Mouse (Mus musculus) brain, embryonic 18.5 days (tissue): Measurements from ENCODE around the gene Robo4.

ENCODE experiments used
- DNase-seq: peaks from one replicate; pipeline ENCODE4 v3.0.0-alpha.2; 2012; ENCODE audit warnings: low read depth, low spot score

Gene Robo4

GRCm38 (mm10) chr9:37402501-37402900 is 804 bp downstream of the Robo4 start:
- no peak for DNase-seq

DNA sequence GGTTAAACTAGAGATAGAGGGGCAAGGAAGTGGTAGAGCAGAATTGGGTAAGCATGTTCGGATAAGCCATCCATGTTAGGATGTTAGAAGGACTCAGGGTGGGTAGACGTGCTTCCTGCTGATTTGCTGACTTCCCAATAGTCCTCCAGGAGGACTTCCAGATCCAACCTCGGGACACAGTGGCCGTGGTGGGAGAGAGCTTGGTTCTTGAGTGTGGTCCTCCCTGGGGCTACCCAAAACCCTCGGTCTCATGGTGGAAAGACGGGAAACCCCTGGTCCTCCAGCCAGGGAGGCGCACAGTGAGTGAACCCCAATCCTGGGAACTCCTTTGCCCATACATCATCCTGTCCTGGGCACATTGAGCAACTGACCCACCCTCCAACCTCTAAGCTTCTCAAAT is 1.3 kb downstream of the Robo4 start:
- no peak for DNase-seq

GRCm38 (mm10) chr9:37406372-37406771 is 4.7 kb downstream of the Robo4 start:
- no peak for DNase-seq

- DNase-seq: no peak
These were observed 6.3 kb downstream of the Robo4 start for GRCm38 (mm10) chr9:37407850-37408502.

DNA sequence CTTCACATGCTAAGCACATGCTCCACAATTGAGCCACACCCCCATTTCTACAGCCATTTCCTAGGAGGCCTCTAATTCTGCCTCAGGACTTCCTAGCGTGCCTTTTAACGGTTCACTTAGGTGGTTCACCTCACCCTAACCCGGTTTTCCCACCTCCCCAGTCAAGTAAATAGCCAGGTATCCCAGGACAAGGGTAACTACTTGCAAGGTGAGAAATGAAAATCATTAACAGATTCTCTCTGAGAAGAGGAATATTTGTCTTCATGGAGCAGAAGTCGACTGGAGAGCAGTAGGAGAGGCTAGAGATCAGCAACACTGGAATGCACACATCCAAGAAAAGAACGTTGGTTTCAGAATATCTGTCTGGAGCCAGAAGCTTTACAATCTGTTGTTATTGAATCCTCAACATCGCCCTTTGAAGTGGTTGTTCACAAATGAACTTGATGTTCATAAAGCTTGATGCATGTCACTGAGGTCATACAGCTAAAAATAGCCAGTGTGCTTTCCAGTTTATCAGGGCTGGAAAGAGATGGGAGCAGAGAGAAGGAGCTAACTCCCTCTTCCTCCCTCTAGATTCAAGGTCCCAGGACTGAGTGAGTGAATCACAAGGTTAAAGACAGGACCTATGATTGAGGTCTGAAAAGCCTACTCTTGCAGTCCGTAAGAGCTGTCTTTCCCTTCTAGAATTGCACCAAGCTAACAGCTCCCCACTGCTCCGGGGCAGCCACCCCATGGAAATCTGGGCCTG is 8.2 kb downstream of the Robo4 start:
- no peak for DNase-seq

DNA sequence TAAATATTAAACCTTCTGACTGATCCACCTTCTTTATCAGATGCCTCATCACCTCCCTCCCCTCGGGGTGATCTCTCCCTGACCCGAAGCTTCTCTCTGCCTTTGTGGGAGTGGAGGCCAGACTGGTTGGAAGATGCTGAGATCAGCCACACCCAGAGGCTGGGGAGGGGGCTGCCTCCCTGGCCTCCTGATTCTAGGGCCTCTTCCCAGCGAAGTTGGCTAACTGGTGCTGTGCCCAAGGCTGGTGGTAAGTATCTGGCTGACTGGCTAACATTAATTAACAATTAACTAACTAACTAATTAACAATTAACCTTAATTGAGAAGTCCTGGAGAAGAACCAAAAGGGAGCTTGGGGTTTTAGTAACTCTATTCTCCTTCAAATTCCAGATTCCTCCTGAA is 11.3 kb downstream of the Robo4 start:
- DNase-seq: no peak

DNA sequence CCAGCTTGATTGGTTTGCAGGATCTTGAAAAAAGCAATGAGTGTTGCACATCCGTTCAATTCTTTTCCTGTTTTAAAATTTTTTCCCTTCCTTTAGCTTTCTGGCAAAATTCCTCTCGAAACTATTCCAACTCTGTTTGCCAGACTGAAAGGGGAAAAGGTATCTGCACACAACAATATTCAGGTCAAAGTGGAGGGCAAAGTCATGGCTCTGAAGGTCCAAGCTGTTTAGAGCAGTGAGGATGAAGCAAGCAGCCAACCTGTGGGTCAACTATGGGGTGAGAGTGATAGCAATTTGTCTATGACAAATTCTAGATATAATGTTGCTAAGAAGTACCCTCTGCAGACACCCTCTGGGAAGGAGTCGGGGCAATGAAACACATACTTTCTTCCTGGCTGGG is 13.0 kb downstream of the Robo4 start:
- no peak for DNase-seq

DNA sequence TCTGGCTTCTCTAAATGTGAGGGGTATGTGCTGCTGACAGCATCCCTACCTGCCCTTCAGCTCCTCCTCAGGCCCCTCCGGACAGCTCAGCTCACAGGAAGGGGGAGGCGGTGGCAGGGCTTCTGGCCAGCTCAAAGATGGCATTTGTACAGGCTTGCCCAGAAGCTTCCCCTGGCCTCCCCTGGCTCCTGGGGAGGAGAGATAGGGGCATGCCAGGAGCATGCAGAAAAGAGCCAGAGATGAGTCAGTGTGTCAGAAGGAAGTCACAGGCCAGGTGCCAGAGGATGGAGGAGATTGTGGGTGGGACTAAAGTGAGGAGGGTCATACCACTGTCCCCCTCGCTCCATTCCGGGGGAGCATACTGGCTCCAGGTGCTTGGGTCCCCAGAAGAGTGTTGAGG is 17.1 kb downstream of the Robo4 start:
- DNase-seq: no peak

- DNase-seq: peak; percentile 36
These were observed 19.0 kb downstream of the Robo4 start for GRCm38 (mm10) chr9:37420676-37421075.

GRCm38 (mm10) chr9:37421239-37421638 is 19.5 kb downstream of the Robo4 start:
- DNase-seq: no peak

GRCm38 (mm10) chr9:37429326-37429725 is 27.6 kb downstream of the Robo4 start:
- no peak for DNase-seq

GRCm38 (mm10) chr9:37430582-37430981 is 28.9 kb downstream of the Robo4 start:
- DNase-seq: peak; percentile 75

- no peak for DNase-seq
These were observed 30.4 kb downstream of the Robo4 start for GRCm38 (mm10) chr9:37432026-37432666.

DNA sequence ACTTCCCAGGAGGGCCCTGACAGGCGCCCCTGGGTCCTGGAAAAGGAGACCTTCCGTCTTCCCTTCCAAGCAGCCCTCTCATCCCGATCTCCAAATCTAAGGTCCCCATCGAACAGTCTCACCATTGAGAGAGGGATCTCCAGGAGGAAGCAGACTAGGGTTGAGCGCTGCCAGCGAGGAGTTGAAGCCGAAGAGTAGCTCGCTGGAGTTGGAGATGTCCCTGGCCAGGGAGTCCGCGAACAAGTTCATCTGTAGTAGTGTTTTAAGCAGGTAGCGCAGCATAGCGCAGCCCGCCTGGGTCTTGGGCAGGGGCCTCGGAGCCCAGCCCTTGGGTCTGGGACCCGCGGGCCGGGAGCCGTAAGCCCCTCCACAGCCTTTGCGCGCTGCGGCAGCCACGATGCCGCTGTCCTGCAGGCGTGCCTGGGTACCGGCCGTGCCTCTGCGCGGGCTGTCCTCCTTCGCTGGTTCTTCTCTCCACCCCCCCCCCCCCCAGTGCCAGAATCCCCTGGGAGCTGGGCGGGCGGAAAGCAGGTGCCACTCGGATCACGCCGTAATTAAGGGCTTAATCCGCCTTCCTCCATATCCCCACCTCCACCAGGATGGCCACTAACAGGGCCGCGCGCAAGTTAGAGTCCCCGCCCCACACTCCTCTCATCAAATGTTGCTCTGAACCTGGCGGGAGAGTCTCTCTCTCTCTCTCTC is 31.2 kb downstream of the Robo4 start, which contains the start of gene Robo3:
Gene Robo3 (minus strand): TSS at position 527 of the 702 bp plus-strand sequence.
- DNase-seq: no peak

DNA sequence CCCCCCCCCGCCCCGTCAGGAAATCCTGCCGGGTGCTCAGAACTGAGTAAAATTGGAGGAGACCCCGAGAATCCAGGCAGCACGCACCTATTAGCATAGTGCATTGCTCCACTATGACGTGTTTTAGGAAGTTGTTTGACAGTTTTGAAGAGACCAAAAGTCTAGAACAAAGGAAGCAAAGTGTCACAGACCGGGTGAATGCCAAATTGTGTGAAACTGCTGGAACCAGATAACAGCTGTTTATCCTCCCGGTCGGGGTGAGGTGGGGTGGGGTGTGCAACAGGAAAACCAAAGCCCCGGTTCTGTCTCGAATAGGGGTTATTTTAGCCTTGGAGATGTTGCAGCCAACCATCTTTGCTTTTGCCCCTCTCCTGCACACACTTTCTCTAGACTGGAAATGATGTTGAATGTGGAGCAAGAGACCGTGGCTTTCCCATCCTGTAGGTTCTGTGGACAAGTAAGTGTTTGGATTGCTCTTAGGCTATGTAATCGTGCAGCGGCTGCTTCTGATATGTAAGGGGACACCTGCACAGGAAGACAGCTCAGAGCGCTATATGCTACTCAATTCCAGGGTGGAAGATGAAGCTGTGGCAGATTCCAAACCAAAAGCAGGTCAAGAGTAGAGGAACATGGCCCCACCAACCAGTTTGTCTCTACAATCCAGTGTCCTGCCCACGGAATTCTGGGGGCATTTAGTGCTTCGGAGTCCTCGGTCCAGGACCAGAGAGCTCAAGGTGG is 32.3 kb downstream of the Robo4 start:
- no peak for DNase-seq

DNA sequence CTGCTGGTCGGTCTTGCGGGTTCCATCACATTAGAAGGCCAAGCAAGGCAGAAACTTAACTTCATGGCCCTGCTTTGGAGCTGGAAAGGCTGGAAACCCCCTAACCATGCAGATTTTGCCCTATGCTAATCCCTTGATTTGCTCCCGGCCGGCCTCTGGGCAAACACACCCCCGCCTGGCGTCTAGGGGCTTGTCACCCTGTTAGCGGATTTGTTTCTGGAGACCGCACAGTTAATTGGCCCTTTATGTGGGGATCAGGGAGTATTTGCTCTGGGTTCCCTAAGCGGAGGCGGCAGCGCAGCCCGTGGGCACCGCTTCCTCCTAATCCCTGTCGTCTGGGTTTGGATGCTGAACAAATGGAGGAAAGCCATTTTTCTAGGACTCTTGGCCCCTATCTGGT is 33.2 kb downstream of the Robo4 start:
- no peak for DNase-seq

DNA sequence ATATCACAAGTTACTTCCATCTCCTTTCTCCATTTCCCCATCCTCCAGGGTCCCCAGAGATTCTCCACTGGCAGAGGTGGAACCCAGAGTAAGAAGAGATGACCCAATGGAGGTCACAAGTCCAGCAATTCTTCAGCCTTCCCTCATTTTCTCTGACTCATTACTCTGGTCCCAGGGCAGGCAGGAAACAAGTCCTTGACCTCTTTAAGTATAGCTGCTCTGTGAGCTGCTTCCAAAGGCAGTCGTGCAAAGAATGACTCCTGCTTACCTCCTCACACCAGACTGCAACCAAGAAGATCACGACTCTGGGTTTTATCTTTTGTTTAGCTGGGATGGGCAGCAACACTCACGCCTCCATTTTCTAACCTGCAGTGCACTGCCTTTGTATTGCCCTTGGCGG is 33.9 kb downstream of the Robo4 start:
- no peak for DNase-seq

DNA sequence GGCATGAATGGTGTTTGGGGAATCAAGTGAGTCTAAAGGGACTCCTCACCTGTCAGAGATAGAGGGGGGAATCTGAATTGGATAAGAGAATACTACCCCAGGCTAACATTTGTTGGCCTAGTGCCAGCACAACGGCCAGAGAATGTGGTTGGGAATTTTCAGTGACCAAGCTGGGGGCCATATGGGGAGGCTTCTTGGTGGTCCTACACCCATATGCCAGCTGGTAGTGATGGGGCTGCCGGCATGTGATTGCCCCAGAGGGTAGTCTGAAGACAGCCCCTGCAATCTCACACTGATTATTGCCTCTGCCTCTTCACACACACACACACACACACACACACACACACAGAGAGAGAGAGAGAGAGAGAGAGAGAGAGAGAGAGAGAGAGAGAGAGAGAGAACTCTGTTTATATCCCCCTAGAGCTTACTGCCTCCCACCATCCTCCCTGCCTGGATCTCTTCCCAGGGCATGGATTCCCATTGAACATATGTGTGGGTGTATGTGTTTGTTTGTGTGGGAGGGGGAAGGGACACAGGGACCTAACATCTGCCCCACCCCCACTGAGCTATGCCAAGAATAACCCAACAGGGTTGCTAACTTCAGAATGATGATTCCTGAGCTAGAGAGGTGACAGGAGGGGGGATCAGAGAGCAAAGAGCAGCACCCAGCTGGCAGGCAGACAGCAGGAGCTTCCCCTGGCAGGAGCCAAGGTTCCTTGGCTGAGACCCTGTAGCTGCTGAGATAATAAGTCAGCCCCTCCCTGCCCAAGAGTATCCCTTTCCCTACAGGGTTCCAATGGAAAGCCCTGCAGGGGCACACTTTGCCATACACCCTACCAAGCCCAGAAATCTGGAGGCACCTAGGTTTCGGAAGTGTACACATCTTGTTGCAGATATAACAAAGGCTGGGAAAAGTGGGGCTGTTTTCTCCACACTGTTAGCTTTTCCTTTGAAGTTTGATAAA is 36.4 kb downstream of the Robo4 start:
- DNase-seq: no peak

DNA sequence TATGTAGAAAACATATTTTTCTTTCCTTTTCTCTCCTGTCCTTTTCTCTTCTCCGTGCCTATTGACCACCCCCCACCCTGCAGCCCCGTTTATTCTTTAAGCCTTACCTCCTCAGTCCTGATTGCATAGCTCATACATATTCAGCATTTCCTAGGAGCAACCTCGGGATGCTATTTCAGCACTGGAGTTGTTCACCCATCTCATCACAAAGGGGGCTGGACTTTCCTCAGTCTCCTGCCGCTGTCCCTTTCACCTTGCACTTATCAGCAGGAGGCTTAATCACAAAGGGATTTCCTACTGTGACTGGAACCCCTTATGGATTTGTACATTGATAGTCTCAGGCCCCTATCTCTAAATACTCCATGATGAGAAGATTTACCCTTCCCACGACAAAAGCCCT is 50.7 kb downstream of the Robo4 start:
- no peak for DNase-seq

DNA sequence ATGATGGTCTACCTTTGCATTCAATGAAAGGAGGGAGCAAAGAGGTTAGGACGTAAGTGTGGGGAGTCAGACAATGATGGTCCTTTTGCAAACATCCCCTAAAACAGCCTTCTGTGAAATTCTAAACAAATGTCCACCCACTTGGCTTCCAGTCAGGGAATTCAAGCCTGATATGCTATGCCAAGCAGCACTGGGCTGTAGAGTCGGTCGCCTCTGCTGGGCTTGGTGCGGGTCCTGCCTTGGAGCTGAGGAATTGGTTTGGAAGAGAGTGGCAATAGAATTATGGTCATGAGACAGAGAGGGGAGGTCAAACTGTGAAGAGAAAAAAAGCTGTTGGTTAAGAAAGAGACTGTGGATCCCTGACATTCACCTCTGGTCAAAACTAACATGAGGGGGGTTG is 51.6 kb downstream of the Robo4 start:
- DNase-seq: no peak
